Mouse (Mus musculus) gastrocnemius, postnatal 25 days (tissue): ENCODE results near the gene Klf7. TPM values are rescaled to one million over a fixed set of nuclear protein-coding genes. Genes with fewer than 3 reads are reported as not detected.

Experiments used
- microRNA-seq, 2 experiments: library from miRNA; unstranded; fragments of <30 nt; microRNA quantifications; one replicate each; pipeline ENCODE4 v1.2.0; 2021; ENCODE audit warnings: borderline replicate concordance in 2 of 2
- total RNA-seq, 2 experiments: library from RNA; stranded (reverse); gene quantifications; 1 replicate in 1 of 2; 2 replicates in 1 of 2; pipeline ENCODE4 v1.2.3; 2021

The Klf7 gene
- total RNA-seq, 2 experiments from 2014 or later = 7.1 to 8.6 TPM

Small RNA genes within 50 kb of the gene (microRNA-seq; reads per million reads assigned to microRNA genes)
- gene Mir6899 = 0 to 0.26 reads per million in 2 experiments
